ENCODE assay signal across 23 mouse cellular contexts in genomic region chr4:134284942-134285341, GRCm38 (mm10). TPM values are rescaled to one million over a fixed set of nuclear protein-coding genes. Genes with fewer than 3 reads are reported as not detected.
DNase-seq lines count a peak whose midpoint lies in the region; ATAC-seq lines count a peak whose summit lies in the region.
"Had no signal": no experiment of that assay in that cellular context is flagged by ENCODE, and none has a peak within 500 bp of the region (broad histone marks: within the 10 kb centered on the region; RNA-seq: fewer than 3 reads in every experiment).

No protein-coding gene starts in this region.

- peak overlapping the region; percentile 97; the same call in 1 of the 2 replicates for H3K4me2 ChIP-seq in heart, embryonic 13.5 days
- H3K4me2 ChIP-seq: midbrain, embryonic 11.5 days had no signal

- H3K9ac ChIP-seq in heart, embryonic 13.5 days: no peak overlapping the region
- H3K9ac ChIP-seq: embryonic facial prominence, embryonic 13.5 days; forebrain, embryonic 13.5 days; heart, embryonic 15.5 days; hindbrain, embryonic 14.5 days; stomach, embryonic 15.5 days had no signal

- 32% methylated on average over 2 of the region's 2 CpGs for WGBS in heart, embryonic 13.5 days
- 46% methylated on average over 2 of the region's 2 CpGs for WGBS in heart, embryonic 10.5 days

- no peak overlapping the region for H3K4me3 ChIP-seq in heart, embryonic 13.5 days
- no peak overlapping the region for H3K4me3 ChIP-seq in heart, embryonic 10.5 days
- H3K4me3 ChIP-seq: heart, embryonic 15.5 days had no signal

- ATAC-seq in heart, embryonic 13.5 days (ENCODE audit: extremely low read depth, insufficient number of reproducible peaks, low FRiP score, low TSS enrichment): no peak
- peak; percentile 56 for ATAC-seq in erythroid progenitor cell, adult 5-6 weeks (replicated peaks; ENCODE audit: low FRiP score, poor library complexity, severe bottlenecking)
- 0 out of 2 replicates have a peak, but pooled peaks have one; percentile 8 for ATAC-seq in megakaryocyte-erythroid progenitor cell, adult 5-6 weeks (replicated peaks; ENCODE audit: low FRiP score, low TSS enrichment, poor library complexity, severe bottlenecking)
- no peak for ATAC-seq in inflammation-experienced regulatory T-cells, adult 6 months
- ATAC-seq: forebrain, embryonic 13.5 days had no signal

- peaks cover 34% of the 10 kb centered on the region for H3K4me1 ChIP-seq in heart, embryonic 13.5 days
- H3K4me1 ChIP-seq in heart, embryonic 10.5 days: peaks cover 41% of the 10 kb centered on the region

- DNase-seq in heart, embryonic 10.5 days (ENCODE audit: low spot score): no peak
- DNase-seq in MEL-GATA-1-ER (ENCODE audit: extremely low read depth, low read depth): peak; percentile 82
- DNase-seq in right cerebral cortex, postnatal 36 days (ENCODE audit: low spot score in 2 of 2): no peak
- DNase-seq in frontal cortex, postnatal 36 days (ENCODE audit: low spot score in 2 of 2): no peak
- DNase-seq: cerebellum, postnatal 25 days; gastrocnemius, postnatal 10 days; kidney, adult 8-10 months; lung, adult 2 months; right cerebral cortex, adult 18-20 months; thymus, postnatal 36 days had no signal

- H3K36me3 ChIP-seq in heart, embryonic 13.5 days: peaks cover 48% of the 10 kb centered on the region
- peaks cover 43% of the 10 kb centered on the region for H3K36me3 ChIP-seq in heart, embryonic 10.5 days

- no peaks in the 10 kb centered on the region for H3K9me3 ChIP-seq in heart, embryonic 13.5 days
- H3K9me3 ChIP-seq in heart, embryonic 10.5 days: no peaks in the 10 kb centered on the region
- H3K9me3 ChIP-seq: embryonic facial prominence, embryonic 13.5 days; forebrain, embryonic 13.5 days; heart, embryonic 15.5 days; stomach, embryonic 15.5 days had no signal

- no peak overlapping the region for H3K27ac ChIP-seq in heart, embryonic 13.5 days (replicated peaks)
- H3K27ac ChIP-seq in heart, embryonic 10.5 days: no peak overlapping the region; the same call in 1 of the 2 replicates
- H3K27ac ChIP-seq: embryonic facial prominence, embryonic 13.5 days; forebrain, embryonic 13.5 days; heart, embryonic 15.5 days; hindbrain, embryonic 14.5 days; stomach, embryonic 15.5 days had no signal

- no peaks in the 10 kb centered on the region for H3K27me3 ChIP-seq in heart, embryonic 13.5 days (replicated peaks)
- no peaks in the 10 kb centered on the region for H3K27me3 ChIP-seq in heart, embryonic 10.5 days (ENCODE audit: insufficient read depth, poor library complexity, severe bottlenecking)
- H3K27me3 ChIP-seq: embryonic facial prominence, embryonic 13.5 days; forebrain, embryonic 13.5 days; heart, embryonic 15.5 days; stomach, embryonic 15.5 days had no signal

RNA-seq across cellular contexts. Expression of gene Pdik1l, which starts 2.8 kb away (rescaled TPM):
- 13.4 and 13.5 TPM in 2 replicates for polyA plus RNA-seq in heart, embryonic 13.5 days (2015; fragmentation: Nextera tagmentation; extraction: Ambion mirVana)
- 15.8 and 18.2 TPM in 2 replicates for polyA plus RNA-seq in heart, embryonic 10.5 days (2016; fragmentation: Nextera tagmentation; extraction: Ambion mirVana)
- total RNA-seq in erythroid progenitor cell, adult 5-6 weeks (2015; ENCODE audit: low replicate concordance): 39.4 and 45.4 TPM in 2 replicates
- 52.6 and 53.7 TPM in 2 replicates for total RNA-seq in erythroid progenitor cell, adult 5-6 weeks (2017; ENCODE audit: low replicate concordance)
- 12.1 and 25.9 TPM in 2 replicates for total RNA-seq in megakaryocyte-erythroid progenitor cell, adult 5-6 weeks (2014; fragmentation: Nextera tagmentation)
- total RNA-seq in megakaryocyte-erythroid progenitor cell, adult 5-6 weeks (2017): 26.8 and 33.9 TPM in 2 replicates
- polyA plus RNA-seq in inflammation-experienced regulatory T-cells, adult 6 months (2017; shearing (Covaris generic)): 10 to 100 TPM; 18.5 to 26.7 (median 23.7) TPM

RNA-seq across cellular contexts. Expression of gene Trim63, which starts 30.0 kb away (rescaled TPM):
- polyA plus RNA-seq in heart, embryonic 13.5 days (2015; fragmentation: Nextera tagmentation; extraction: Ambion mirVana): 108 and 136 TPM in 2 replicates
- polyA plus RNA-seq in heart, embryonic 10.5 days (2016; fragmentation: Nextera tagmentation; extraction: Ambion mirVana): 47.5 and 77.0 TPM in 2 replicates
- not detected in 2 replicates for total RNA-seq in erythroid progenitor cell, adult 5-6 weeks (2015; ENCODE audit: low replicate concordance)
- total RNA-seq in erythroid progenitor cell, adult 5-6 weeks (2017; ENCODE audit: low replicate concordance): not detected in 2 replicates
- total RNA-seq in megakaryocyte-erythroid progenitor cell, adult 5-6 weeks (2014; fragmentation: Nextera tagmentation): not detected in 2 replicates
- not detected in 2 replicates for total RNA-seq in megakaryocyte-erythroid progenitor cell, adult 5-6 weeks (2017)
- not detected for polyA plus RNA-seq in inflammation-experienced regulatory T-cells, adult 6 months (2017; shearing (Covaris generic))
- total RNA-seq: layer of hippocampus, adult 18-20 months; neutrophil, adult 5-6 weeks had no signal
- polyA plus RNA-seq: forebrain, embryonic 13.5 days; midbrain, embryonic 11.5 days had no signal

RNA-seq across cellular contexts. Expression of gene Grrp1, which starts 31.0 kb away (rescaled TPM):
- polyA plus RNA-seq in heart, embryonic 13.5 days (2015; fragmentation: Nextera tagmentation; extraction: Ambion mirVana): 4.3 and 5.0 TPM in 2 replicates
- polyA plus RNA-seq in heart, embryonic 10.5 days (2016; fragmentation: Nextera tagmentation; extraction: Ambion mirVana): 6.3 and 8.8 TPM in 2 replicates
- total RNA-seq in erythroid progenitor cell, adult 5-6 weeks (2015; ENCODE audit: low replicate concordance): not detected in 2 replicates
- not detected in 2 replicates for total RNA-seq in erythroid progenitor cell, adult 5-6 weeks (2017; ENCODE audit: low replicate concordance)
- not detected in 2 replicates for total RNA-seq in megakaryocyte-erythroid progenitor cell, adult 5-6 weeks (2014; fragmentation: Nextera tagmentation)
- total RNA-seq in megakaryocyte-erythroid progenitor cell, adult 5-6 weeks (2017): 0.52 TPM in 1 of 2 replicates, not detected in the other
- not detected for polyA plus RNA-seq in inflammation-experienced regulatory T-cells, adult 6 months (2017; shearing (Covaris generic))
- total RNA-seq: neutrophil, adult 5-6 weeks had no signal

RNA-seq across cellular contexts. Expression of gene Gm30191, which starts 38.2 kb away (rescaled TPM):
- not detected in 2 replicates for polyA plus RNA-seq in heart, embryonic 13.5 days (2015; fragmentation: Nextera tagmentation; extraction: Ambion mirVana)
- polyA plus RNA-seq in heart, embryonic 10.5 days (2016; fragmentation: Nextera tagmentation; extraction: Ambion mirVana): not detected in 2 replicates
- total RNA-seq in erythroid progenitor cell, adult 5-6 weeks (2015; ENCODE audit: low replicate concordance): not detected in 2 replicates
- total RNA-seq in erythroid progenitor cell, adult 5-6 weeks (2017; ENCODE audit: low replicate concordance): not detected in 2 replicates
- total RNA-seq in megakaryocyte-erythroid progenitor cell, adult 5-6 weeks (2014; fragmentation: Nextera tagmentation): not detected in 2 replicates
- total RNA-seq in megakaryocyte-erythroid progenitor cell, adult 5-6 weeks (2017): not detected in 2 replicates
- not detected for polyA plus RNA-seq in inflammation-experienced regulatory T-cells, adult 6 months (2017; shearing (Covaris generic))
- total RNA-seq: gastrocnemius, postnatal 10 days; layer of hippocampus, adult 18-20 months; left cerebral cortex, postnatal 14 days; neutrophil, adult 5-6 weeks had no signal
- polyA plus RNA-seq: embryonic facial prominence, embryonic 13.5 days; forebrain, embryonic 13.5 days; heart, embryonic 15.5 days; lung, adult 2 months; stomach, embryonic 15.5 days had no signal

RNA-seq across cellular contexts. Expression of gene Zfp593, which starts 39.5 kb away (rescaled TPM):
- 9.2 and 9.9 TPM in 2 replicates for polyA plus RNA-seq in heart, embryonic 13.5 days (2015; fragmentation: Nextera tagmentation; extraction: Ambion mirVana)
- 13.3 and 15.3 TPM in 2 replicates for polyA plus RNA-seq in heart, embryonic 10.5 days (2016; fragmentation: Nextera tagmentation; extraction: Ambion mirVana)
- 2.2 and 4.6 TPM in 2 replicates for total RNA-seq in erythroid progenitor cell, adult 5-6 weeks (2015; ENCODE audit: low replicate concordance)
- total RNA-seq in erythroid progenitor cell, adult 5-6 weeks (2017; ENCODE audit: low replicate concordance): not detected in 2 replicates
- 18.2 and 20.3 TPM in 2 replicates for total RNA-seq in megakaryocyte-erythroid progenitor cell, adult 5-6 weeks (2014; fragmentation: Nextera tagmentation)
- total RNA-seq in megakaryocyte-erythroid progenitor cell, adult 5-6 weeks (2017): 14.9 and 15.2 TPM in 2 replicates
- 1 to 10 TPM; 4.7 to 6.4 (median 4.9) TPM for polyA plus RNA-seq in inflammation-experienced regulatory T-cells, adult 6 months (2017; shearing (Covaris generic))

Comparison
In these comparisons a context has a peak if more than half of its experiments do, and no peak if none do; other contexts are left out.
1. ATAC-seq: peak in erythroid progenitor cell, adult 5-6 weeks (single experiment) and megakaryocyte-erythroid progenitor cell, adult 5-6 weeks (single experiment); none in heart, embryonic 13.5 days (single experiment) and inflammation-experienced regulatory T-cells, adult 6 months (single experiment).
2. RNA of gene Trim63, which starts 30.0 kb away (polyA plus RNA-seq): 108 to 136 TPM in heart, embryonic 13.5 days and 47.5 to 77.0 TPM in heart, embryonic 10.5 days; not detected in inflammation-experienced regulatory T-cells, adult 6 months; every median in the first group is over 10 times any median in the second.